ENCODE assay signal across 22 mouse cellular contexts in the genomic region with DNA sequence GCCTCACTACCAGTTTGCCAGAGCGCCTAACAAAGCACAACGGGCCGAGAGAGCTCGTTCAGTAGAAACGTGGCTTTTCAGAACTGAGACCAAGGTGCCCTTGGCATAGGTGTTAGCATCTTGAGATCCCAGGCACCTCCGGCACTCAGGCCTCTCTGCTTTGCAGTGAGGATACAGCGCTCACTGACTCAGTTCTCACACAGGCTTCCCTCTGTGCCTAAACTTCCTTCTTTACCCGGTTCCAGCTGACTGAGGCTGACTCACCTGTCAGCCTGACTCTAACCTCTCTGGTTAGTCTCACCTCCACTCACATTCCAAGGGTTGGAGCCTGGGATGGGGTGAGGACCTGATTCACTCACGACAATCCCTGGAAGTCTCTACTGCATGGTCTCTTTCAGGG. TPM values are rescaled to one million over a fixed set of nuclear protein-coding genes. Genes with fewer than 3 reads are reported as not detected.
A peak's percentile ranks its signal among the peaks of the same experiment; 100 is the strongest.
DNase-seq lines count a peak whose midpoint lies in the region; ATAC-seq lines count a peak whose summit lies in the region.
"Had no signal": no experiment of that assay in that cellular context is flagged by ENCODE, and none has a peak within 500 bp of the region (broad histone marks: within the 10 kb centered on the region; RNA-seq: fewer than 3 reads in every experiment).

No protein-coding gene starts in this region.

- H3K27me3 ChIP-seq in kidney, embryonic 16.5 days (ENCODE audit: insufficient read depth, low read length) = no peaks in the 10 kb centered on the region
- no peaks in the 10 kb centered on the region for H3K27me3 ChIP-seq in midbrain, embryonic 15.5 days (replicated peaks)
- H3K27me3 ChIP-seq: embryonic facial prominence, embryonic 13.5 days; limb, embryonic 12.5 days; megakaryocyte, embryonic 14.5 days; stomach, embryonic 15.5 days had no signal

- ATAC-seq in frontal cortex, adult (ENCODE audit: low TSS enrichment) = 0 out of 2 replicates have a peak, but pooled peaks have one; percentile 10
- ATAC-seq in kidney, embryonic 16.5 days (ENCODE audit: low FRiP score, low TSS enrichment) = peak; percentile 39; the same call in 1 of the 2 replicates
- no peak for ATAC-seq in midbrain, embryonic 15.5 days (replicated peaks)

- H3K9me3 ChIP-seq in kidney, embryonic 16.5 days (ENCODE audit: low read length) = no peaks in the 10 kb centered on the region
- no peaks in the 10 kb centered on the region for H3K9me3 ChIP-seq in midbrain, embryonic 15.5 days
- H3K9me3 ChIP-seq: embryonic facial prominence, embryonic 13.5 days; limb, embryonic 12.5 days; megakaryocyte, embryonic 14.5 days; stomach, embryonic 15.5 days had no signal

- whole genome bisulfite sequencing in kidney, embryonic 16.5 days = 73% methylated on average over 9 of the region's 9 CpGs
- WGBS in midbrain, embryonic 15.5 days = 67% methylated on average over 9 of the region's 9 CpGs

- no peak overlapping the region for H3K4me2 ChIP-seq in kidney, embryonic 16.5 days (replicated peaks; ENCODE audit: low read depth, low read length)
- no peak overlapping the region for H3K4me2 ChIP-seq in midbrain, embryonic 15.5 days
- H3K4me2 ChIP-seq: embryonic facial prominence, embryonic 13.5 days; limb, embryonic 12.5 days; stomach, embryonic 15.5 days had no signal

- no peak for DNase-seq in frontal cortex, adult 2 months (ENCODE audit: extremely low spot score in 1 of 2, low spot score in 1 of 2)
- no peak for DNase-seq in kidney, postnatal 14 days
- peak; percentile 24 for DNase-seq in ZHBTc4 (ENCODE audit: low read depth, low spot score)
- no peak for DNase-seq in thymus, postnatal 25 days
- DNase-seq in adrenal gland, postnatal 14 days = no peak
- DNase-seq: adrenal gland, postnatal 36 days; B cell, adult 2 months; cerebellum, adult 9-10 months; gastrocnemius, adult 2 months; heart, adult 2 months; kidney, adult 2 months; lung, postnatal 14 days; spleen, adult 18-20 months; thymus, postnatal 14 days had no signal

- H3K27ac ChIP-seq in kidney, embryonic 16.5 days (ENCODE audit: low read length) = no peak overlapping the region
- peak overlapping the region; percentile 31; the same call in 1 of the 2 replicates for H3K27ac ChIP-seq in midbrain, embryonic 15.5 days
- H3K27ac ChIP-seq: embryonic facial prominence, embryonic 13.5 days; gastrocnemius, adult 2 months; heart, adult 2 months; limb, embryonic 12.5 days; liver, embryonic 14.5 days; stomach, embryonic 15.5 days had no signal

- no peak overlapping the region for H3K4me3 ChIP-seq in kidney, embryonic 16.5 days (ENCODE audit: low read length)
- H3K4me3 ChIP-seq in midbrain, embryonic 15.5 days = no peak overlapping the region
- H3K4me3 ChIP-seq: embryonic facial prominence, embryonic 13.5 days; gastrocnemius, adult 2 months; heart, adult 2 months; limb, embryonic 12.5 days; megakaryocyte, embryonic 14.5 days; stomach, embryonic 15.5 days had no signal

- no peaks in the 10 kb centered on the region for H3K36me3 ChIP-seq in kidney, embryonic 16.5 days (ENCODE audit: insufficient read depth, low read length)
- H3K36me3 ChIP-seq in midbrain, embryonic 15.5 days (replicated peaks) = no peaks in the 10 kb centered on the region
- H3K36me3 ChIP-seq: embryonic facial prominence, embryonic 13.5 days; limb, embryonic 12.5 days; stomach, embryonic 15.5 days had no signal

- H3K9ac ChIP-seq in kidney, embryonic 16.5 days (replicated peaks; ENCODE audit: low read length) = no peak overlapping the region
- no peak overlapping the region for H3K9ac ChIP-seq in midbrain, embryonic 15.5 days
- H3K9ac ChIP-seq: embryonic facial prominence, embryonic 13.5 days; limb, embryonic 12.5 days; liver, embryonic 14.5 days; stomach, embryonic 15.5 days had no signal

- peaks cover 4% of the 10 kb centered on the region; the same call in 1 of the 2 replicates for H3K4me1 ChIP-seq in kidney, embryonic 16.5 days (ENCODE audit: insufficient read depth, low read length)
- peaks cover 27% of the 10 kb centered on the region for H3K4me1 ChIP-seq in midbrain, embryonic 15.5 days
- H3K4me1 ChIP-seq: stomach, embryonic 15.5 days had no signal

RNA-seq across cellular contexts. Expression of gene Ddhd1, which starts 15.7 kb away (rescaled TPM):
- 84.3 and 88.4 TPM in 2 replicates for polyA plus RNA-seq in frontal cortex, adult 2 months (2012; rRNA removed)
- 4.7 and 7.3 TPM in 2 replicates for polyA plus RNA-seq in kidney, embryonic 16.5 days (2015; fragmentation: Nextera tagmentation; extraction: Ambion mirVana)
- polyA plus RNA-seq in midbrain, embryonic 15.5 days (2015; fragmentation: Nextera tagmentation; extraction: Ambion mirVana) = 19.3 and 19.8 TPM in 2 replicates
- total RNA-seq in adrenal gland, postnatal 14 days (2021) = 24.9 and 31.1 TPM in 2 replicates
